Mouse (Mus musculus): Measurements from ENCODE around the gene Cacna2d4.

Gene Cacna2d4

GRCm38 (mm10) chr6:119310176-119310575 is 73.8 kb downstream of the Cacna2d4 start:
- in situ Hi-C loops (cut with MboI, MseI) = no loop called here

GRCm38 (mm10) chr6:119312381-119312780 is 76.1 kb downstream of the Cacna2d4 start:
- in situ Hi-C loops (cut with MboI, MseI) = no loop called here

- in situ Hi-C loops (cut with MboI, MseI) = no loop called here
Observed at GRCm38 (mm10) chr6:119313096-119313495, 76.8 kb downstream of the Cacna2d4 start.

- in situ Hi-C loops (cut with MboI, MseI) = no loop called here
Observed at GRCm38 (mm10) chr6:119313588-119314375, 77.5 kb downstream of the Cacna2d4 start.

GRCm38 (mm10) chr6:119314751-119315476 is 78.6 kb downstream of the Cacna2d4 start:
- in situ Hi-C loops (cut with MboI, MseI) = no loop called here

- in situ Hi-C loops (cut with MboI, MseI) = no loop called here
Observed at GRCm38 (mm10) chr6:119318732-119319131, 82.4 kb downstream of the Cacna2d4 start.

GRCm38 (mm10) chr6:119319358-119319757 is 83.0 kb downstream of the Cacna2d4 start:
- in situ Hi-C loops (cut with MboI, MseI) = no loop called here

DNA sequence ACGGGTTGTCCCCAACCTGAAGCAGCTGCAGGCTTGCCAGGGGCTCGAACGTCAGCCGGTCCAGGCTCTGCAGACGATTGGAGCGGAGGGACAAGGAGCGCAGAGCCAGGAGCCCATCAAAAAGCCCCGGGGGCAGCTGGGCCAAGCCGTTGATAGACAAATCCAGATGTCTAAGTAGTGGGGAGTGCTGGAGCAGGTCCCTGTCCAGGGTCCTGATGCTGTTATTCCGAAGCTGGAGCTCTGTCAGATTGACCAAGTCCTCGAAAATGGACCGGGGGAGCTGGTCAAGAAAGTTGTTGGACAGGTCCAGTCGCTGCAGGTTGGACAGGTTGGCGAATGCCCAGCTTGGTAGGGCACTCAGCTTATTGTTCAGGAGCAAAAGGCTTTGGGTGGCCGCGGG is 84.2 kb downstream of the Cacna2d4 start:
- in situ Hi-C loops (cut with MboI, MseI) = no loop called here

DNA sequence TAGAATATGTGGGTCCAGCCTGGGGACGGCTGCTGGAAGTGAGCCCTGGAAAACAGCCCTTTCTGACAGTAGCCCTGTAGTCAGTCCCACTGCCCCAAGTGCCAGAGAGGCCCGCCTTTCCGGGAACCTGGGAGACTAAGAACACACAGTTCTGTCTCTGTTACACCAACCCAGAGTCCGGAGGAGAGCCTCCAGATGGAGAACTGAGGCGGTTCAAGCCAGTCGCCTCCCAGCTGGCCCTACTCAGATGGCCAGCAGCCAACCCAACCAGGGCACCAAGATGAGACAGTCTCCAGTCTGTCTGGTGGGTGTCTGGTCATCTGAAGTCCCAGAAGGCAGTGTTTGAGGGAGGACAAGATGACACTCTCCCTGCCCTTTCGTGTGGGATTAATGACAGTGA is 85.4 kb downstream of the Cacna2d4 start:
- in situ Hi-C loops (cut with MboI, MseI) = no loop called here

DNA sequence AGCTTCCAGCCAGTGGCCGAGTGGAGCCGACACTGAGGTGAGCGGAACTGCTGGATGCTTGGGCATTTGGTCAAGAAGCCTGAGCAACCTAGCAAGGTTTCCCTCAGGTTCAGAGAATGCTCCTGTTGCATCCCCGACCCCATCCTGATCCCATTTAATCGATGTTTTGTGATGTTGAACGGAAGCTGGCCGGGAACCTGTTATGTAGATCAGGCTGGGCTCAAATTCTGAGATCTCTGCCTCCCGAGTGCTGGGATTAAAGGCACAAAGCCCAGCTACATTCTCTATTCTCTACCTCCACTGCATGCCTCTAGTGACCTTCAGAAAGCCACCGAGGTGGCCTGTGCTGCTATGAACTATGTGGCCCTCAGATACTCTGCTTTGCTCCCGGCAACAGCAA is 88.5 kb downstream of the Cacna2d4 start:
- in situ Hi-C loops (cut with MboI, MseI) = no loop called here

DNA sequence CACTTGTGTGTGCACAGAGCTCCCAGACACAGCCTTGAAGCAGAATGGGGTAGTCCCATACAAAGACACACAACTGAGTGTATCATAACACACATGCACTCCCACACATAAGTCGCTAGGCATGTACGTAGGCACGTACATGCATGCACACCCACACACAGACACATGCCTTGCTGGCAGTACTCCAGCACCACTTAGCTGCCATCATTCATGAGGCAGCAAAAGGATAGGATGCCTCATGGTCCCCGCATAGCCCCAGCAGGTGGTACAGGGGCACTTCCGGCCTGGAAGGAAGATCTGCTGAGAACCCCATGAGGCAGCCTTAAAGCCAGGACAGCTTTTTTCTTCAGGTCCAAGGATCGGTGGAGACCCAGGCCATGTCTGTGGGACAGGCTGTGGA is 89.7 kb downstream of the Cacna2d4 start:
- in situ Hi-C loops (cut with MboI, MseI) = no loop called here

GRCm38 (mm10) chr6:119326541-119326940 is 90.2 kb downstream of the Cacna2d4 start:
- in situ Hi-C loops (cut with MboI, MseI) = no loop called here

- in situ Hi-C loops (cut with MboI, MseI) = no loop called here
Observed at GRCm38 (mm10) chr6:119328521-119329115, 92.3 kb downstream of the Cacna2d4 start.

GRCm38 (mm10) chr6:119329215-119329714 is 92.9 kb downstream of the Cacna2d4 start:
- in situ Hi-C loops (cut with MboI, MseI) = no loop called here

- in situ Hi-C loops (cut with MboI, MseI) = no loop called here
Observed at GRCm38 (mm10) chr6:119329936-119330335, 93.6 kb downstream of the Cacna2d4 start.

DNA sequence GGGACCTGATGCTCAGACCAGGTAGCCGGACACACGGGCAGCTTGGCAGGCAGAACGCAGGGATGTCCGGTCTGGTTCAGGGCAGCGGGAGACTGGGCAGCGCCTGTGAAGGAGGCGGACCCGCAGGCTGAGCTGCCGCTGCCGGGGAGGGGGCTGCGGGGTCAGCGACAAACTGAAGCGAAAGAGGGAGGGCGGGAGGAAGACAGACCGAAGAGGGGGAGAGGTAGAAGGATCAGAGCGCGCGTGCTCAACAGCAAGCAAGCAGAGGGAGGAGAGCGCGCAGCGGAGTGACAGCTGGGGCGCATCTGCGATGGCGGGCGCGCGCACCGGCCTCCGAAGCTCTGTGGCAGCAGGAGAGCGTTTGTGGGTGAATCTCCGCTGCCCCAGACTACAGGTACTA is 94.2 kb downstream of the Cacna2d4 start, which contains the start of gene Lrtm2:
Gene Lrtm2, minus strand, starts transcription at position 261 of the 400 bp plus-strand sequence.
- in situ Hi-C loops (cut with MboI, MseI) = no loop called here

GRCm38 (mm10) chr6:119332111-119332510 is 95.8 kb downstream of the Cacna2d4 start:
- in situ Hi-C loops (cut with MboI, MseI) = no loop called here

DNA sequence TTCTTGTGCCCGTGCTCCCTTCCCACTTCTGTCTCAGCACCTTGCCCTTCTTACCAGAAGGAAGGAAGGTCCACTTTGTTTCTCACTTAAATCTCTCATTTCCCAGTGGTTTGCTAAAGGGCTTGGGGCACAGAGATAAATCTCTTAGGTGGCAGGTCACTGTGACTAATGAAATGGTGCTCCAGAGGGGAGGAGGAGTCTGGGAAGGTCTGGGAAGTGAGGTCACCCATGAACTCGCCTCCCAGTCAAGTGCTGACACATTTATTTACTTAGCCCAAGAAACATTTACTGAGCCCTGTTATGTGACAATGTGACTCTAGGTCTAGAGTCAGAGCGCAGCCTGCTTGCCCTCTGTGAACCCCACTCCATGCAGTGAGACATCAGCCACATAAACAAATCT is 96.9 kb downstream of the Cacna2d4 start:
- in situ Hi-C loops (cut with MboI, MseI) = no loop called here

DNA sequence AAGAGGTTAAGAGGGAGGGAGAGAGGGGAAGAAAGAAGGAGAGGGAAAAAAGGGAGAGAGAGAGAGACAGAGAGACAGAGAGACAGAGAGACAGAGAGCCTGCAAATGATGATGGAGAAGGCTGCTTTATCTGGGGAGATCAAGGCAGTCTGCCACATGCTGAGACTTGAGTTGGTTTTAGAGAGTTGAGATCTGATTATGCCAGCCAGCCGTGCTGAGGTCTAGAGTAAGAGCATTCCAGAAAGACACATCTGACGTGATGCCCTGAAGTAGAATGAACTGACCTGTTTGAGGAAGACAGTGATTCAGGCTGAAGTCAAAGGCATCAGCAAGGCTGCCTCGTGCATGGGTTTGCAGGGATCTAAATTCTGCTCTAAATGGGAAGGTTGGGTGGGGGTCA is 97.5 kb downstream of the Cacna2d4 start:
- in situ Hi-C loops (cut with MboI, MseI) = no loop called here

- in situ Hi-C loops (cut with MboI, MseI) = no loop called here
Observed at GRCm38 (mm10) chr6:119336124-119336523, 99.8 kb downstream of the Cacna2d4 start.

DNA sequence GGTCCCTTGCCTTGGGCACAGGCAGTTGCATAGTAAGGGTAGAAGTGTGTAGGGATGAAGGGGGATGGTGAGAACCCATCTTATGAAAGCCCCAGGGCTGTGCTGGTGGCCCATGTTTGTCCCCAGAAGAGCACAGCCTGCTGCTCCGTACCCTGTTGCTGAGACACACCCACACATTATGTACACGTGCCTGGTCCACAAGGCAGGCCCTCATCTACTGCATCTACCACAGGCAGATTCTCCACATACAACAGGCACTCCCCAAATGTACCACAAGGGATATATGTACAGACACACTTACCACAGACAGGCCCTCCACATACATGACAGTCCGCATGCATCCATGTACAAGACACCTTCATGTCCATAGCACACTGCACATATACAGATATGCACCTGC is 101.0 kb downstream of the Cacna2d4 start:
- in situ Hi-C loops (cut with MboI, MseI) = no loop called here

All from T-helper 2 cell (primary cell).